Mouse (Mus musculus) thymus, postnatal 25 days (tissue): ENCODE measurements around the gene Gk5.
"Not testable (repeated sequence)": the region's sequence is repeated elsewhere in the genome, so short reads cannot be mapped to it uniquely, and the experiment has no call there.

ENCODE experiments used
- DNase-seq: peaks from one replicate; pipeline ENCODE4 v3.0.0; 2022

Gene Gk5

DNA sequence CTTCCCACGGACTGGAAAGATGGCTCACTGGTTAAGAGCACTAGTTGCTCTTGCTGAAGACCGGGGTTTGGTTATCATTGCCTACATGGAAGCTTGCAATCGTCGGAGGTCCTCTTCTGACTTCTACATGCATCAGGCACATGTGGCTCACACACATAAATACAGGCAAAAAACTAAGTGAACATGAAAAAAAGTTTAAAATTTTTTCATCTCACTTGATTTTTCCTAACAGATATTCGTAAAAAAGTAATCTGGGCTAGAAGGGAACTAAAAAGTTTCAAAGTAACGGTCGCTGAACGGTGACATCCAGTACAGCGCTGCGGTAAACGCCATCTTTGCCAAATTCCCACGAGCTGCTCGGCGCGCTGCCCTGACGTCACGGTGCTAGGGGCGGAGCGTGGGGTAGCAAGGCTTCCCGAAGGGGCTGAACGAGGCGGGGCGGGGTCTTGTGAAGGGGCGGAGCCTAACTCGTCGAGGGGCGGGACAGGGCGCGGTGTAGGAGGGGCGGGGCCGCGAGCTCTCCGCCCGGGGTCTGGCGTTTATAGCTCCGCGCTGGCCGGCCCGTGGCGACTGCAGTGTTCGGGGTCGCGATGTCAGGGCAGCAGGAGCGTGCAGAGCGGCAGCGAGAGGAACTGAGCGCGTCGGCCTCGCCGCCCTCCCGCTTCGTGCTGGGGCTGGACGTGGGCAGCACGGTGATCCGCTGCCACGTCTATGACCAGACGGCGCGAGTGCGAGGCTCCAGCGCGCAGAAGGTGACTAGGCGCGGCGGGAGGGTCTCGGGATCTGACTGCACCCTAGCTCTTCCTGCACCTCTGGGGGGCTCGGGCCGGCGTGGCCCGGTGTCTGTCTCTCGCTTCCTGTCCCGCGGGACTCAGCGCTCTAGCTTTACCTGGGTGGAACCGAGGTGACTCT is at the start of gene Gk5:
Gene Gk5 (plus strand): TSS at position 502 of the 912 bp plus-strand sequence.
- peak; percentile 99 for DNase-seq

DNA sequence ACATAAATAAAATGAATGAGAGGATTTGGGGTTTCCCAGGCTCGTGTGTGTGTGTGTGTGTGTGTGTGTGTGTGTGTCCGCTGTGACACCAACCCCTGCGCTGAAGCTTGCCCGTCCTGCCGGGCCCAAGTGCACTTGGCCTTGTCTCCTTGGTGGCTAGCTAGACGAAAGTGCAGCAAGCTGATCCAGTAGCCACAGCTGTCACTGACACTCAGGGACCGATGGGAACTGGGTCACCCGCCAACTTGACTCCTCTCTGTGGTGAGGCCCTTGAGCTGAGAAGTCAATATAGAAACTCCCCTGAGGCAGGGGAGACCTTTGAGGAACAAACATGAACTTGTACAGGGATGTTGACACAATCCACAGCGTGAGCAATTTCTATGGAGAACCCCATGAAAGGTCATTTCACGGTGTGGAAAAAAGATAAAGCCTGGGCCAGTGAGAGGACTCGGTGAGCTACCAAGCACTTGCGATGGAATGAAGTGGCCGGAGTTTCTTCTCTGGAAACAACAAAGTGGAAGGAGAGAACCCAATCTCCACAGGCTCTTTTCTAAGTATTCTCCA is 40.3 kb upstream of the Gk5 start:
- no peak for DNase-seq

DNA sequence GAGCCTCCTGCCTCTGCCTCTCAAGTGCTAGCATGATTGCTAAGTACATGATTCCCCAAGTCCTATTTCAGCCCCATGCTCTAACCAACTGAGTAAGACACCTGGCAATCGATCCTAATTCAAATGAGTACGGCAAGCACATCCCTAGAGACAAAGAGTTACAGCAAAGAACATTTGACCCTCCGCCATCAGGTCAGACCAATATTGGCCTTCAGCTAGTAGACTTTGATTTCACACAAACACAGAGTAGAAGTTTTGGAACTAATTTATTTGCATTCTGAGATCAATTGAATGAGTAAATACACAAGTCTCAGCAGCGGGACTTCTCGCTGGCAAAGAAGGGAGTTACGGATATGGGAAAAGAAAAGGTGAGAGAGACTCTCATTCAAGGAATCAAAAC is 33.9 kb upstream of the Gk5 start:
- no peak for DNase-seq

DNA sequence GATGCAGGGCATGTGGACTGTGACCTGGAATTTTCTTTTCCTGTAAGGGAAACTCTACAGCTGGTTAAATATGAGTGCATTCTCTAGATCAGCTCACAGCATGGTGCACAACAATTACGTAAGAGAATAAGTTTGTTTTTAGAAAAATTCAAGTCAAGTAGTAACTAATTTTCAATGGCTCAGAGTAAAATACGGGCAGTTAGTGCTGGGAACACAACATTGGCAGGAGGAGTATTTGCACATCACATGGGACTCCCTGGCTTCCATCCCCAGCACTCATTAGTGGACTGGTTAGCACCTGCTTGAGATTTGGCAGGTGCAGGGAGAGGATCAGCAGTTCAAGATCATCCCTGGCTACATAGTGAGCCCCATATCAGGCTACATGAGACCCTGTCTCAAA is 31.5 kb upstream of the Gk5 start:
- DNase-seq: no peak

DNA sequence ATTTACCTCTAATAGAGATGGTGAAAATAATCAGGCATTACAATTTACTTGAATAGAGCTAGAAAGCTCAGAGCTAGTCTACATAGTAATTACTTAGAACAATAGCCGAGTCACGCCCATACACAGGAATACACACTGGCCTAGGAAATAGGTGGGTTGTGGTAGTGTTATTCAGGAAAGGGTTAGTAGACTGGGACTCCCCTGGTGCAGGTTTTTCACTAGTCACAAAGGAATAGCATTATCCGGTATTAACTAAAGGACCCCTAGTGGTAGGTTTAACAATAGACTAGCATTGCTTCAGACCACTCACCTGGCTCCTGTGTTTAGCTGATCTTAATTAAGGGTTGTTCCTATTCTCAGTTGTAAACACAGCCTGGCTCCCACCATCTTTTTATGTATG is 30.7 kb upstream of the Gk5 start:
- not testable (repeated sequence) for DNase-seq

DNA sequence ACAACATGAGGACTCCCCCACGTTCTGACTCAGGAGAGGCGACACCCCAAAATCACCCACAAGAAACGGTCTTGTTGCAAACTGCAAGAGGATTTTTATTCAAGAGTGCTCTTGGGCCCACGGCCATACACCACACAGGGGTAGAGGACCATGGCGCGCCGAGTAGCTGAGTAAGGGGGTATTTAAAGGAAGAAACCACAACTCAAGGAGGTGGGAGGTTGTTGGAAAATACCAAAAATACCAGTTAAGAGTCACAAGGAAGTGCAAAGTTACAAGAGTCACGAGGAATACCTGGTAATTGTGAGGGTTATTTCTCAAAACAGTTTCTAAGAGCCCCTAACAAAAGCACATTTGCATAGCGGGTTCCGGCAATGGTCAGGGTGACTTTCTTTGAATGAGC is 26.5 kb upstream of the Gk5 start:
- not testable (repeated sequence) for DNase-seq

DNA sequence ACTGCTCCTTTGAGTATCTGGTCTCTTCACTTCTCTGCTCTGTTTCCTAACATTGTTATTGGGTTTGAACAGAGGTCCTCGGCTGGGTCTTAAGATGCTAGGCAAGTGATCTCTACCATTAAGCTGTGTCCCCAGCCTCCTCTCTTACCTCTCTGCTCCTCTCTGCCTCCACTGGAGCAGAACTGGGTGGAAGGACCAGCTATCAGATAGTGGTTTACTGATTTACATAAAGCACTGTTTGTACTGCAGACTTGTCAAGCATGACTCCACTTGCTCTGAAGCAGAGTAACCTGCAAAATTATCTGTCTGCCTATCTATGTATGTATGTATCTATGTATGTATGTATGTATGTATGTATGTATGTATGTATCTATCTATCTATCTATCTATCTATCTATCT is 25.9 kb upstream of the Gk5 start:
- no peak for DNase-seq

DNA sequence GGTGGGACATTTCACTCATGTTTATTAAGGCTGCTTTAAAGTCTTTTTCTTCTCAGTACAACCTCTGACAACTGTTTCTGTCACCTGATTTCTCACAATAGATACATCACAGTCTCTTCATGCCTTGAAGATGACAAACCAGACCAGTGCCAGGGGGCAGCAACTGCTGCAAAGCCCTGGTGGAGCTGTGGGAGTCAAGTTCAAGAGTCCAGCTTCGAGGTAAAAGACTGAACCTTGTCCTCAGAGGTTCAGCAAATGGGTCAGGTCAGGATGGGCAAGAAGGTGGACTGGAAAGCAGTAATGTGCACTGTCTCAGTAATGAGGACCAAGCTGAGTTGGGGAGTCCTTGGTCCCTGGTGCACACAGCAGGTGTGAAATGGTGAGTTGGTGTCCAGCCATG is 24.8 kb upstream of the Gk5 start:
- DNase-seq: no peak

DNA sequence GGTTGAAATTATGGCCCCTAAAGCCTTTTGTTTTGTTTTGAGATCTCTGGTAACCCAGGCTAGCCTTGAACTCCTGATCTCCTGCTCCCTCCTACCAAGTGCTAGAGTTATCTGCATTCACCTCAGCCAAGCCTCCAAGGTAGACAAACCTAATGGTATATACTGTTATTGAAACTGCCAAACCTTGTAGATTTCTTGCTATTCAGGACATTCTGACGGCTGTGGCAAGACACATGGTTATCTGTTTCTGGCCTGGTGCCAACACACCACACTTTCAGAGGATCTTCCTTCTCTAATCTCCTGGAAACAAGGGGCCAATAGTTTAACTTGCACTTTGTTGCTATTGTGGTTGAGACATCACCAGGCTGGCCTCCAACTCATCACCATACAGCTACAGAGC is 24.0 kb upstream of the Gk5 start:
- DNase-seq: no peak

DNA sequence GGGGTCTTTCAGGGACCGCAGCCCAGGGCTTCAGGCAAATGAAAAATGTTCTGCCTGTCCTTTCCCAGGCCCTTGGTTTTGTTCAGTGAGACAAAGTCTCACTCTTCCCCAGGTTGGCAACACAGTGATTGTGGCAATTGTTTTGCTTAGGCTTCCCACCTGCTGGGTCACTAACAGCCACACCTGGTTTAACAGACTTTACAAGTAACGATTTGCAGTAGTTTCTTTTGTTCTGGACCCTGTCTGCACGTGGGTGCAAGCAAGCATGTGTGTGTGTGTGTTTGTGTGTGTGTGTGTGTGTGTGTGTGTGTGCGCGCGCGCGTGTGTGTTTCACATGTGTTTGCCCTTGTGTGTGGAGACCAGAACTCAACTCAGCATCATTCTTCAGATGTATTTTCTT is 16.3 kb upstream of the Gk5 start:
- DNase-seq: no peak

DNA sequence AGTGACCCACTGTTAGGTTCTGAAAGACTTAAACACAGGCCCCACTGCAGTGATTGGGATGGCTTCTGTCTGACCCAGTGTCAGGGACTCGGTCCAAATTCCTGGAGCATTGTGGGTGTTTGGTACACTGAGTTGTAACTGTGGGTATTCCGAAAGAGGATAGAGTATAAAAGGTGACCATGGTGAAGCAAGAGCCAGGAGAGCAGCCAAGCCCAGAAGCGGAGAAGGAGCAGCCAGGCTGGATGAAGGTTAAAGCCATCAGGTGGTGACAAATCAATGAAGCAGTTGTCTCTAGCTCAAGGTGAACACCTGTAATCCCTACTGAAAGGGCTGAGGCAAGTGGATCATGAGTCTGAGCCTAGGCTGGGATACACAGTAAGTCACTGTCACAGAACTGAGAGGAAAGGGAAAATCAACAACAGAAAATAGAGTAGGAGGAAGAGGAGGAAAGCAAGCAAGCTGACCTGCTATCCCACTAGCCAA is 6.2 kb upstream of the Gk5 start:
- no peak for DNase-seq

DNA sequence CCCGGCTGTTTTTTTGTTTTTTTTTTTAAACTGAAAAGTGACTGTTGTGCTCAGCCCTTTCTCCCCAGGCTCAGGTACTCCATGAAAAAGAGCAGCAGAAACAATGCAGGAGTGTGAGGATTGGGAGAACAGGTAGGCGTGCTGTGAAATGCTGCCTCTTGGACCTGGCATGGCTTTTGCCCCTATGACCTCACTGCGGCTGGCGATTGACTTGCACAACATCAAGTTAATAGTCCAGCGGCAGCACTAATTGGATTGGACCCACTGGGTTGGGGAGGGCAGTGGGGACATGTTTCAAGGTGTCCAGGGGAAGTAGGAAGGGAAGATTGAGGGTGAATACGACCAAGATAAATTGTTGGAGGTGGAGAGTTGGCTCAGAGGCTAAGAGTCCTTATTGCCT is 2.4 kb upstream of the Gk5 start:
- no peak for DNase-seq

DNA sequence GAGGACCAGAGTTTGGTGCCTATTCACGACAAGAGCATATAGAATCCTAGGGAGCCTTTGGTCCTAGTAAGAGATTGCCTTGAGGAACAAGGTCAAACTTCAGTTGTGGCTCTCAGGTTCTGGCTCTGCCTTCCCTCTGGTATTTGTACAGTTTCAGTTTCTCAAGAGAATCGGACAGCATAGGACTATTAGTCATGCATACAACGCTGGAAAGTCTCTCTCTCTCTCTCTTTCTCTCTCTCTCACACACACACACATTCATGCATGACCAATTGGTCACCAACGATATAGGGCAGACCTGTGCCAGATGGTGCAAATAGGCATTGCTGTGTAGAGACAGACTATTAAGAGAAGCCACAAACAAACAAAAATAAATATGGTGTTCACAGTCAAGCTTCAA is 946 bp upstream of the Gk5 start:
- no peak for DNase-seq

DNA sequence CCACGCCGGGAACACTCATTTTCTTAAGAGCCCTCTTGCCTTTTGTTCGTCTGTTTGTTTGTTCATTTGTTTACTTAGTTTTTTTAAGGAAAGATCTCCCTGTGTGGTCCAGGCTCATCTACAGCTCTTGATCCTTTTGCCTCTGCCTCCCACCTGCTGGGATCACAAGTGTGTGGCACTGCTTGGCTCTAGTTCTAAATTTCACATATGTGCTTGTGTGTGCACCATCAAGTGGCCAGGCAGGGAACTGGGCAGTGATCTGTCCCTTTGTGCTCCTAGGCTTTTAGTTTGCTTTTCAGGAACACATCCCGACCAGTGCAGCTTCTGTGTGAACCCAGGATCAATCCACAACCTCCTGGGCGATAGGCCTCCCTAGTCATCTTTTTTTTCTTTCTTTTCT is 8.8 kb downstream of the Gk5 start:
- no peak for DNase-seq

DNA sequence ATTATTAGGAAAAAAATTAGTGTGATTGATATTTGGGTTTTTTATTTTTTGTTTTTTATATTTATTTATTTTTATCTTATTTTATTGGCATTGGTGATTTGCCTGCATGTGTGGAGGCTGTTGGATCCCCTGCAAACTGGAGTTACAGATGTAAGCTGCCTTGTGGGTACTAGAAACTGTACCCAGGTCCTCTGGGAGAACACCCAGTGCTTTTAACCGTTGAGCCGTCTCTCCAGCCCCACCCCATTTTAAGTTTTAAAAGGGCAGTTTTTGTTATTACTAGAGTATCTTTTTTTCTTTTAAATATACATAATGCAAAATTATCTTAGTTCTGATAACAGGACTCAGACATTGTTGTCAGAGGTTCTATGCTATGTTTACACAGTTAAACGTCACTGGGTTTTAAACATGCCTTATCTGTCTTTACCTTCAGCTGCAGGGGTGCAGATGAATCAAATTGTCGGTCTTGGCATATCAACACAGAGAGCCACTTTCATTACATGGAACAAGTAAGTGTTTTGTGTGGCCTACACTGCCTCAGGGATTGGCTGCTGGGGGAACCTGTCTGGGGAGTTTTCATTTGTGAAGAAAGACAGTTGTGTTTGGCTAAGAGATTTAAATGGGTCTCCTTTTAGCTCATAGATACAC is 13.9 kb downstream of the Gk5 start:
- no peak for DNase-seq

DNA sequence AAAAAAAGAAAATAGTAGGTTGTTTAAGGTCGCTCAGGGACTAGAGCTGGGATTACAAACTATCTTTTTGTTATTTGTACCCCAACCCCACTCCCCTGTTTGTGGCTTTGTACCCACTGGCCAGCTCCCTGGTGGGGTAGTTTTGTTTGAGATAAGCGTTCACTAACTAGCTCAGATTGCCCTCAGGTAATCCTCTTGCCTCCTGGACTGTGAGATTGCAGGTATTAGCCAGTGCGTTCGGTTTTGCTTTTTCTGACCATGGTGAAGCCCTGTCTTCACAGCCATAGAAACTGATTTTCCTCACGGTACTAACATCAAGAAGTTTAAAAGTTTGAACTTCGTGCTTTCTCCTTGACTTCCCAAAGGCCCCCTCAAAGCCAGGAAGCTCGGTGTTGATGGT is 15.3 kb downstream of the Gk5 start:
- DNase-seq: no peak

DNA sequence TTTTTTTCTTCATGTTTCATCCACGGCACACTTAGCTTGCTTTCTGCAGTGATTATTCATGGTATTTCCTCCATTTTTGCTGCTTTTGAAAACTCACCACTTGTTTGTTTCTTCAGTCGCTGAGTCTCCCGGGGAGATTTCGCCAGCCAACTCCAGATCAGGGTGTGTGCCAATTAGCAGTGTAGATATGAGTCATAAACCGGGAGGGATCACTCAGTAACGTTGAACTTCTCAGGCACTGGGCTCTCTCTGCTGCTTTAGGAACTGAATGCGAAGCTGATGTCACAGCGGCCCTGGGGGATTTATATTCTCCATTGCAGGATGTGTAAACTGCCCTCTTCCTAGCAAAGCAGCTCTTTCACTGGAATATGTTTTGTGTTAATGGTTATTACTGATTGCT is 15.8 kb downstream of the Gk5 start:
- no peak for DNase-seq

DNA sequence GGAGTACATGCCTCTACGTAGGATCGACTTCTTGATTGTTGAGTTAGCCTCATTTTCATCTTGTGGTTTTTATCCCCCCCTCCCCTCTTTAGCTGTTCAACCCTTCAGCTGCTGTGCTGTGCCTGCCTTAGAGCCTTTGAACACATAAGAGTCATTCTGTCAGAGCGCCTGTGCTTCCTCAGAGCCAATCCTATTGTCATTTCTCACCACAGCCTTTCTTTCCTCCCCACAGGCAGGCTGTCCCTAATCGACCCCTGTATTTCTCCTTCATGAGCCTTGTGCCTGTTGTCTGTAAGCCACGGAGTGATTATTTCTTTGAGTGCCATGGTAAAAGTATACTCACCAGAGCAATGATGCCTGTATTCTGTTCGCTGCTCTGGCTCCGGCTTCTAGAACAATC is 16.3 kb downstream of the Gk5 start:
- DNase-seq: peak; percentile 28

DNA sequence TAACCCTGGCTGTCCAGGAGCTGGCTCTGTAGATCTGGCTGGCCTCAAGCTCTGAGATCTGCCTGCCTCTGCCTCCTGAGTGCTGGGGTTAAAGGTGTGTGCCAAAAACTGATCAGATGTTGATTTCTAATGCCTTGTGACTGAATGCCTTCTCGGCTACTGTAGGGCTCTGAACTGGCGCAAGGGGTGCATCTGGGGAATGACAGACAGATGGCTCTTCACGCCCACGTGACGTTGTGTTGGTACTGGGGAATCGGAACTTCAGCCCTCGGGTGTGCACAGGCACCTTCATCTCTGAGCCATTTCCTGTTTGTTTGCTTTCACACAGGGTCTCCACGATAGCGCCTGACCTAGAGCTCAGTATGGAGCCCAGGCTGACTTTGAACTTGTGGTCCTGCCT is 19.8 kb downstream of the Gk5 start:
- no peak for DNase-seq

DNA sequence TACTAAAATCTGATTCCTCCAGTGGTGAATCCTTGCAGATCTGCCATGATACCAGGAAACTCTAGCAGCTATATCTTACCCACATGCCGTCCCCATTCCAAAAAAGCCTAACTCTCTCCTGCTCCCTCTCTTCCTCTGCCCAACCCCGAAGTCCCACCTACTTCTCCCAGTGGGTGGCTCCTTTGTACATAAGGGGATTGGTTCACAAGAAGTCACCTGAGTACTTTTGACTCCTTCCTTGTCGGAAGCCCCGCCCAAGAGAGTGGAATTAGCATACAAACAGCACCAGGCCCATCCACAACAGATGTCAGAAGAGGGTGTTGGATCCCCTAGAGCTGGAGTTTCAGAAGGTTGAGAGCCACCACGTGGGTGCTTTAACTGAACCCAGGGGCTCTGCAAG is 20.7 kb downstream of the Gk5 start:
- DNase-seq: no peak

DNA sequence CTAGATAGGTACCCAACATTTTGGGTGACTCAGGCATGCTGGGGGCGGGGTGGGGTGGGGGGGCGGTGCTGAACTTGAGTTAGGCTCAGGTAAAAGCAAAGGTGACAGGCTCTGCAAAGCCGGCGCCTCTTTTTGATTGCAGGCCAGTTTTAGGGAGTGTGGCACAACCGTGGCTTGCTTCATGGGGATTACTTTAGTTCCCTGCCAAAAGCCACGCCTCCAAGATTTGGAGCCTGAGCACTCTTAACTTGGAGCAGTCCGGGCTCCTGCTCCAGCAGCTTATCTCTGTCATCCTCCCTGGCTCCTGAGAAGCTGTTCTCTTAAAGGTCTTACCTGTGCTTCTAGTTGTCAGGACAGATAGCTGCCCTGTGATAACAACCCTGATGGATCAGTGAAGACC is 21.8 kb downstream of the Gk5 start:
- DNase-seq: no peak

DNA sequence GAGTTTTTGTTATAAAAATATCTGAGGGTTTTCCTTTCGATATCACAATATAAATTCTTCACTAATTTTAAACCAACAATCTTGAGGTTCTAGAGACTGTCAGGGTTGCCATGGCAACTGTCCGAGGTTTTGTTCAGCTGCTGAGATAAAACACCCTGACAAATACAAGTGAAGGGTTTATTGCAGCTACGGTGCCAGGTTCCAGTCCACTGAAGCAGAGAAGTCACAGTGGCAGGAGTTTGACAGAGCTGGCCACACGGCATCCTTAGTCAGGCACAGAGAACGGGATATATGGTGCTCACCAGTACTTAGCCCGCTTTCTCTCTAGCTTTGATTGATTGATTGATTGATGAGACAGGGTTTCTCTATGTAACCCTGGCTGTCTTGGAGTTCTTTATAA is 23.3 kb downstream of the Gk5 start:
- DNase-seq: no peak

DNA sequence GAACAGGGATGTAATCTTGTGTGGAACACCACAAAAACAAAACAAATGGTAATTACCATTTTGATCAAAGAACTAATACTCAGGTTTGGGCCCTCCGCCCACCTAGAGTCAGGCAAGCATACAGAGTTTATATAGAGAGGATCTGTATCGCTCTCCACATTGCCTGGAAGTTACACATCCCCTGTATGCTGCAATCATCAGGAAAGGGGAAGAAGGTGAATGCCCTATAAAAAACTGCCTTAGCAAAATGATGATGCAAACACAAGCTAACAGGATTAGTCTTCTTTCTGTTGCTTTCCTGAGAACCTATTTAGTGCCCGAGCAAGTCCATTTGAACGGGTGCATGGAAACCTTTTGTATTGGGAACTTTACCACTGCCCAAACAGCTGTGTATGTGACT is 24.5 kb downstream of the Gk5 start:
- DNase-seq: no peak

DNA sequence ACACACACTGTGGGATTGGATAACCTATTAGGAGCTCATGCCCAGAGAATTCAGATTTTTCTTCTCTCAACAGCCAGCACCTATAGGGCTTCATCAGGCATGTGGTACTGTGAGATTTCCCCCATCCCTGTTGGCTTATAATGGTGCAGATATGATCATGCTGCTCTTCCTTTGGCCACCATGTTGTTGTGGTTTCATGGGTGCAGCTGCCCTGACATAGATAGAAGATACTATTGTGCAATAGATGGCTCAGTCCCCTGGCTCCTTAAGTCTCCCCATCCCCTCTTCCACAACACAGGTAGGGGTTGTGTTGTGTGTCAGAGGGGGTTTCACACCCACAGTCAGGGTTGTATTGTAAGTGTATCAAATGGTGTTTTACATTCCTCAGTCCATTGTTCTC is 25.7 kb downstream of the Gk5 start:
- DNase-seq: no peak
